Mouse (Mus musculus) kidney, postnatal 25 days (tissue): ENCODE measurements at regions not wholly inside any gene's neighbourhood (a gene's known extent, or its start where the extent isn't known, plus 50 kb on each side); places are given as distances from the start of the nearest gene placed in this dataset.

Source experiments
- DNase-seq, 2 experiments: peaks; one replicate each; pipeline ENCODE4 v3.0.0; 2021; ENCODE audit warnings: mixed read lengths in 2 of 2

- DNase-seq: no peak
Observed at GRCm38 (mm10) chr8:76540611-76541010, 358.6 kb upstream of the Nr3c2 start.

GRCm38 (mm10) chr8:76551681-76552080 lies 347.6 kb upstream of the Nr3c2 start:
- no peak for DNase-seq

GRCm38 (mm10) chr8:76601566-76601965 lies 297.7 kb upstream of the Nr3c2 start:
- no peak for DNase-seq

- no peak for DNase-seq
Observed at GRCm38 (mm10) chr8:76618721-76619120, 280.5 kb upstream of the Nr3c2 start.

GRCm38 (mm10) chr8:76620853-76621252 lies 278.4 kb upstream of the Nr3c2 start:
- DNase-seq: no peak

- no peak for DNase-seq
Observed at GRCm38 (mm10) chr8:76633086-76633485, 266.2 kb upstream of the Nr3c2 start.
